Mouse (Mus musculus): Measurements from ENCODE around the gene Kdm1a.

Kdm1a gene

DNA sequence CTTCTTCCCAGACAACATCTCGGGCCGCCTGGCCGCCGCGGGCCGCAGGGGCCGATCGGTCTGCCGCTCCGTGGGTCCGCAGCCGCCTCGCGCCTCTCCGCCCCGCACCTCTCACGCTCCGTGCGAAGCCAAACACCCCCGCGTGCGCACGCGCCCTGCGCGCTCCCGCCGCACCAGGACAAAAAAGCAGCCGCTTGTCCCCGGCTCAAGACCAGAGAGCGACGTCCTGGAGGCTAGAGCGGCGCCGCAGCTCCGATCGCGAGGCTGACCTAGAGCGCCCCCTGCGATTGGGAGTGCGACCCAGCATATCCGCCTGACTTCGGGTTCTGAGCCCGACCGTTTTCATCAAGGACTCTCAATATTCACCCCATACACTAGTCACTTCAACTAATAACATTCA lies at the start of gene Kdm1a:
Kdm1a (minus strand) TSS at position 156 of the 400 bp plus-strand sequence.
- peak; percentile 96 for DNase-seq

DNA sequence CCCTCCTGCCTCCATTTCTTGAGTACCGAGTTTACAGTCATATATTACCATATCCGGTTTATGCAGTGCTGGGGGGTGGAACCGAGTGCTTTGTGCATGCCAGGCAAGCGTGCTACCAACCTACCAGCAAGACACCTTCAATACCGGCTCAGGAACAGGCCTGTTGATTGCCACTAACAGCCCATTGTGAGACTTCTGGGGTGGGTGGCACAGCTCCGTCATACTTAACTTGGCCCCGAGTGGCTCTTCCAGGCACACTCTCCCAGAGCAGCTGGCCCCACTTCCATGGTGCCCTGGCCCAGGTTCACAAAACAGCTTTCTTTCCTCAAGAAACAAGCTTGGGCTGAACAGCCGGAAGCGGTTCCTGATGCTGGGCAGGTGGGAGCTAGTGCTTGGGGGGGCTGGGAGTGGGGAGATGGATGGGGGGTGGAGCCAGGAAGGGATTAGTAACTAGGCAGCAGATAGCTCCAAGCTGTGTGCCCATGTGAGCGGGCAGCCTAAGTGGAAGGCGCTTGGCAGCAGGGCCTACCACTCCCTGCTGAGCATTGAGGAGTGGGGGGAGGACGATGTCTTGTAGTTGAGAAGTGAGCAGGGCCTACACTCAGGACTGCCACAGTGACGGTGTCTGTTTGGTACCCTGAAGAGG lies 49.5 kb upstream of the Kdm1a start:
- DNase-seq = no peak

DNA sequence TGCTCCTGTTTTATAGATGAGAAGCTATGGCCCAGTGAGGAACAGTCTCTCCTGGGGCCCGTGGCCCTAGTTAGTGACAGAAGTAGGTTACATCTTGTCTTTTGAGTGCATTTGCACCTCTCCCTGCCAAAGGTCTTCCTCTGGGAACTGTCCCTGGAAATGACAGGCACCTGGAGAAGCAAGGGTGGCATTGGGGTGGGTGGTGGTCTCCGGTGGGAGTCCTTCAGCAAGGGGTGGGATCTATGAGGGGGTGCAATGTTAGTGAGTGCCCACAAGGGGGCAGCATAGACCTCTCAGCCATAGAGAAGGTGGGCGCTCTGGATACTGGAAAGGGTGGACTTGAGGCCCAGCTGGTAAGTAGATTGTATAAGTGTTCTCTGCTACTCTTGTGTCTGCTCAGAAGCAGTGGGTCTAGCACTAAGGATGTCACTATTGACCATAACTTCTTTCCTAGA lies 48.9 kb upstream of the Kdm1a start:
- DNase-seq = peak; percentile 35

DNA sequence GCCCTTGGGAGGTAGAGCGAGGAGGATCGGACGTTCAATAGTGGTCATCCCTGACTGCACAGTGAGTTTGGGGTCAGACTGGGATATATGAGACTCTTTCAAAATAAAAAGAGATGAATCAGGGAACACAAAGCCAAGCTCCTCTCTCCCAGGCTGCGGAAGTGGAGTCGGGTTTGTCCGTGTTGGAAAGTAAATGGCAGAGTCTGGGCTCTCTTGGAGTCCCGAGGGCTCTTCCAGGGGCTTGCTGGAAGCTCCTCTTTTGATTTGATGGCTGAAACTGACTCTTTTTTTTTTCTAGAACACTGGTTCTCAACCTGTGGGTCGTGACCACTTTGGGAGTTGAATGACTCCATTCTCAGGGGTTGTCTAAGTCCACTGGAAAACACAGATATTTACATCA lies 47.7 kb upstream of the Kdm1a start:
- no peak for DNase-seq

DNA sequence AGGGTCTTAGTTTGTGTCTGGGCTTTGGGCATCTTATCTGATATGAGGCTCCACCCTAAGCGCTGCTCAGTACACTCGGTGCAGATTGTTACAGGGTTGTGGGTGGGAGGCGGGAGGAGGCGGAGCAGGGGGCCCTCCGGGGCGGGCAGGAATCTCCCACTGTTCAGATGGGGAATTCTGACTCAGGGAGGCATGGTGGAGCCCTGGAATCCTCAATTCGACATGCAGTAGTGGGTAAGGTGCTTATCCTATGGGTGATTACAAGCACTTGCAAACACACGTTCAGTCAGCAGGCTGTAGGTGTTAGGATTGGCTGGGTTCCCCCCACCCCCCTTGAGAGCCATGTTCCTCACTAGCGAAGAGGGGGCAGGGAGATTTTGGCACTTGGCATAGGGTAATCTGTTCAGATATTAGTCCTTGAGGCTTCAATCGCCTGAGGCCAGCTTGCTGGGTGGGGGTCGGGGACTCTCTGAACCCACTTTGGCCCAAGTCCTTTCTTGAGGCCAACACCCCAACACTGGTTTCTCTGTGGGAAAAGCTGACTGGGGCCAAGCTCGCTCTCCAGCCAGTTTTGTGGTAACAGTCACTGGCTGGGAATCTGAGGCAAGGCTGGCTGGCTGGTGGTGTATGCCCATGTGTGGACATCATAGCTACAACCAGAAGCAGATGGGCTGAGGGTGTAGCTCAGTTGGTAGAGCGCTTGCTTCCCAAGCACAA lies 47.1 kb upstream of the Kdm1a start:
- no peak for DNase-seq

DNA sequence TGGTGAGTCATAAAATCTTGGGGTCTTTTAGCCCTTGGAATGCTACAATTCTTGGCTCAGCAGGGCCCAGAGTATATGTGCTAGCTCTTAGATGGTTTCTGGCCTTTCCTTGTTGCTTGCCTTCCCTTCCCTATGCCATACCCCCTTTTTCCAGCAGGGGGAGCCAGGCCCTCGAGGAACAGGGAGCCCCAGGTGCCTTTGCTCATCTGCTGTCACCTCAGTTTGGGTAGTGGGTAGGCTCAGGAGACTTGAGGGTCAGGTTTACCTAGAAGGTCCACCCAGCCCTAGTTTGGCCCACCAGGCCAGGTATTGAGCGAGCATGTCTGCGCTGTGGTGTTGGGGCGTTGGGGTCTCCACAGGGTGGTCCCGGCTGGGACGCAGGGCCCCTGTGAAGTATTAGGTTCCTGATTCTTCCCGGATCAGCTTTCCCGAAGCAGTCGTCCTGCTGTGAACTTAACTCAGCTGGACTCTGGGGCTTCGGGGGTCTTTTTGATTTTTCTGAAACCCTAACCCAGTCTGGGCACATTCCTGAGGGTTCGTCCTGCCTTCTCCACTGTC lies 46.5 kb upstream of the Kdm1a start:
- peak; percentile 86 for DNase-seq

DNA sequence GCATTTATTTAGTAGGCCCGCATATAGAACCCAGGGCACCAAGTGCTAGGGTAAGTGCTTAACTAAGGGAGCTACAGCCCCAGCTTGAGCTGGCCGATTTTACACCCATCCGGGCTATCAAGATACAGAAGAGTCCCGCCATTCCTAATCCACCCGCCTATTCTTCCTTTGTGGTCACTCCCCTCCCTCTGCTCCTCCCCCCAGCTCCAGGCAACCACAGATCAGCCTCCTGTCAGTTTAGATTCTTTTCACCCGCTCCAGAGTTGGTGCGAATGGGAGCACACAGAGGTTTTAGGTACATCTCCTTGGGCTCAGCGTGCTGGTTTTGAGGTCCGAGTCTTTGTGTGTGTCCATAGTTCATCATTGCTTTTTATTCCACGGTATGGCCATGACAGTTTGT lies 36.4 kb upstream of the Kdm1a start:
- no peak for DNase-seq

DNA sequence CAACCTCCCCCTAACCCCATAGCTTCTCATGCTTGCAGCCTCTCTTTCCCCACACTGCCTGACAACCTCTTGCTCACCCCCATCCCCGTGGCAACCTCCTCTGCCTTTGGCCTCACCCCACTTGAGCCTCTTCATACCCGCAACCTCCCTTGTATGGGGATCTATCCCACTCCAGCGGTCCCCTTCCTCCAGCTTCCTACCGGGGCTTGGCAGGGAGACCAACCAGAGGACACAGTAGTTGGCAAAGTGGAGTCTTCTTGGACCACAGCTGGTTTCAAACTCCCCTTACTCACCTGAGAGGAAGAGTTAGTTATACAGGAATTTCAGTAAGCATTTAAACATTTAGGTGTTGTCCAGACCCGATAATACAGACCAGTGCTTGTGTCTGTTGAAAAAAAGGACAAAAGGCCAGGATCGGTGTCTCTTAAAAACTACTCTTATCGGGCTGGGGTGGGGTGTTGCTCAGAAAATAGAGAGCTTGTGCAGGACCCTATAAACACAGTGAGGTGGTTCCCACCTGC lies 35.8 kb upstream of the Kdm1a start:
- no peak for DNase-seq

DNA sequence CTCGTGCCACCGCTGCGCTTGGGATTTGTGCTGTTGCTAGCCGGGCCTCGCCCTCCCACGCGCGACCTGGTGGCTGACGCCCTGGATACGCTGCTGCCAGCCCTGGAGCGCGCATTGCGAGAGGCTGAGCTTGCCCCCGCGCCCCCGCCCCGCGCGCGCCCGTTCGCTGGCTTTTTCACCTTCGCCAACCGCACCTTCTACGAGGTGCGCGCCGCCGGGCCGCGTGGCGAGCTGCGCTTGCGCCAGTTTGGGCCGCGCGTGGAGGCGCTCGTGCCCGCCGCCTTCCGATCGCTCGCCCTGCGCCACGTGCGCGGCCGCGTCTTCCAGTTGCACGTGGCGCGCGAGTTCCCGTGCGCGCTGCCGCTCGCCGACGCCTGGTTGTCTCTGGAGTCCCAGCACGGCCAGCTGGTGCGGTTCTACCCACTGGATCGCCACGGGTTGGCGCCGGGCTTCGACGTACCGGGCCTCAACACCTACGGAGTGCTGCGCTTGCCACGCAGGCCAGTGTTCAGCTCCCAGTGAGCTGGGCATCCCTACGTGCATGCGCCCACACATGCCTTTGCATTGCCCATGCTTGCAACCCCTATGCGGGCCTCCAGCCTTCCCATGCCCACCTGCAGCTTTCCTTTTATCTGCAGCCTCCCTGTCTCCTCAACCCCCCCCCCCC lies 35.2 kb upstream of the Kdm1a start:
- DNase-seq = peak; percentile 31

DNA sequence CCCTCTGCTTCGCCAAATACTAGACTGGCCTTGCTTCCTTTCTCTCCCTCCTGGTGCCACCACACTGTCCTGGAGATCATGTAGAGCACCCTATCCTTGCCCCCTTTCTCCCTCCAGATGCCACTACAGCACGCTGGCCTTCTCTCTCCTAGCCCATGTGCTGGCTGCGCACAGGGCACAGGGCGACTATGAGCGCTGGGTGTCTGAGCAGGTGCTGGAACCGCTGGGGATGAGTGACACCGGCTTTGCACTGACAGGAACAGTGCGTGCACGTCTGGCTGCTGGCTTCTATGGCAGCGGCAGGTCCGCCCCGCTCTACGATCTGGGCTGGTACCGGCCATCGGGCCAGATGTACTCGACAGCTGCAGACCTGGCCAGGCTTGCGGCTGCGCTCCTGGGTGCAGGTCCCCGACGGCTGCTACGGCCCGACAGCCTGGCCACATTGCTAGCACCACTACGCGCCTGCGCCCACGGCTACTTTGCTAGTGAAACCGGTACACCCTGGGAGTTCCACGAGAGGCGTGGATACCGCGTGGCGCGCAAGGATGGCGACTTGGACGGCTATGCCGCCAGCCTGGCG lies 34.5 kb upstream of the Kdm1a start:
- DNase-seq = no peak

DNA sequence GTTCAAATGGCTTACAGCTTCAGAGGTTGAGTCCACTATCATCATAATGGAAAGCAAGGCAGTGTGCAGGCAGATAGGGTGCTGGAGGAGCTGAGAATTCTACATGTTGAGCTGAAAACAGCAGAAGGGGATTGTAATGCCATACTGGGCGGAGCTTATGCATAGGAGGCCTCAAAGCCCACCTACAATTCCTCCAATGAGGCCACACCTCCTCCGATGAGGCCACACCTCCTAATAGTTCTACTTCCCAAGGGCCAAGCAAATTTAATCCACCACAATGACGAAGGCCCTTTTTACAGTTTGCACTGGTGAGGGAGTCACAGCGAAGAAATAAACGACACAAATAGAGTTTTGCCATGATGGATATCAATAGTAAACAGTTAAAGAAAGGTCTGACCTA lies 34.0 kb upstream of the Kdm1a start:
- DNase-seq = no peak

DNA sequence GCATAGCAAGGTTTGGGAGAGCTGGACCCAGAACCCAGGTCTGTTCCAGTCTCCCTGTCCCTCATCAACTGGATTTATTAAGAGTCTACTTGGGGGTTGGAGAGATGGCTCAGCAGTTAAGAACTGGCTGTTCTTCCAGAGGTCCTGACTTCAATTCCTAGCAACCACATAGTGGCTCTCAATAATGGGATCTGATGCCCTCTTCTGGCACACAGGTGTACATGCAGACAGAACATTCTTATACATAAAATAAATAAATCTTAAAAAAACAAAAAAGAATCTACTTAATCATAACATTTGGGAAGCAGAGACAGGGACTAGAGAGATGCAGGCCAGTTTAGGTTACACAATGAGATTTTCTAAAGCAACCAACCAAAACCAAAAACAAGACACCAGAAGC lies 33.5 kb upstream of the Kdm1a start:
- no peak for DNase-seq

DNA sequence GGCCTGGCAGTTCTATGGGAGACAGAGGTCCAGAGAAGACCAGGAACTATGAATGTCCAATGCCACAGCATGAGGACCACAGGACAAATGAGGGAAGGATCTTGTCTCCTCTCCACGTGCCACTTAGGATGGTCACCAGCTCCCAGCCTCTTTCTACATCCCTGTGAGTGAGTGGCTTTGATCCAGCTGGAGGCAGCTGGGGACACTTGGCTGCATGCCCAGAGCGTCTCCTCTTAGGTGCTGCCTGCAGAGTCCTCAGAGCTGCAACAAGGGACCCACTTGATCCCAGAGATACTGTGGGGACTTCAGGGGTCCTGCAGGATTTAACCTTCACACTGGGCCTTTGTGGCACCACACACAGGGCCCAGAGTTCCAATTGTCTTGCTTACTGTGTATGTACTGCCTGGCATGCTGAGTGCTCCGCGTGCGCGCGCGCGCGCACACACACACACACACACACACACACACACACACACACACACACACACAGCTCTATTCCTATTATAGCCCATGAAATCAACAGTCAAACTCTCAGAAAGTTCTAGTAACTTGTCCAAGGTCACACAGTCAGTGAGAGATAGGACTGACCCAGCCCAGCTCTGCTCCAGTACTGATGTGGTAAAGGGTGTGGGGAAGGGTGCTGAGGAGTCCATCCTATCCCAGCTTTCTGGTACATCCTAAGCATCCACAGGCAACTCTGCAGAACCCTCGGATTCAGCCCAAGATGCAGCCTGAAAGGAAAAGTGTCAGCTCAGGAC lies 28.9 kb upstream of the Kdm1a start:
- DNase-seq = no peak

DNA sequence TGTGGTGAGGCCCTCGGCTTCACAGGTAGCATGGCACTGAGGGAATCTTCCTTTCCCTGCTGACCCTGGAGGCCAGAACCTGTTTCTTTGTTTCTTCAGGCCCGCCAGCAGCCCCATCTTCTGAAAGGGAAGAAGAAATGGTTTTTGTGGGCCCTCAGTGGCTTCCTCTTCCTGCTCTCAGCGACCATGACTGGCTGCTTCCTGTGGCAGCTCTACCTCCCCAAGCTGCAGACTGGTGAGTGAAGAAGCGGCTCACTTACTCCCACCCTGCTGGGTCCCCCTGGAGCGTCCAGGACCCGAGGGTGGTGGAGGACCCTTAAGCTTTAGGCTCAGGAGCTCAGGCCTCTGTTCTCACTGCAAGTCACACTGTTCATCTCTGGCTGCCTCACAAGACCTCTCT lies 24.1 kb upstream of the Kdm1a start:
- no peak for DNase-seq

DNA sequence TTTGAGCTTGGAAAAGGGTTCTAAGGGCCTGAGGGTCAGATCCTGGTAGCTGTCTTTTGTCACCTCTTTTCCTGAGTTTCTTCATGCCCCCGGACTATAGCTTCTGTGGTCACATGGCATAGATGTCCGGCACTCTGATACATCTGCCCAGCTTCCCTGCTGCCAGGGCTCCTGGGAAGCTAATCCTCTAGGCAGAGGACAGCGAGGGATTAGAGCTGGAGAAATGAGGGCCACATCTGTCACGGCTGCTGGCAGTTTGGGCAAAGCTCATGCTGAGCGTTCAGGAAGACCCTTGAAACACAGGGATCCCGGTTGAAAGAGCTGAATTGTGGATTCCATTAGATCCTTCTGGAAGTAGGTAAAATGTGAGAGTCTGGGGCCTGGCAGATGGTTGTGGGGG lies 19.9 kb upstream of the Kdm1a start, which contains the start of gene Lactbl1:
Lactbl1 (plus strand) TSS at position 234 of the 400 bp plus-strand sequence.
- DNase-seq = no peak

DNA sequence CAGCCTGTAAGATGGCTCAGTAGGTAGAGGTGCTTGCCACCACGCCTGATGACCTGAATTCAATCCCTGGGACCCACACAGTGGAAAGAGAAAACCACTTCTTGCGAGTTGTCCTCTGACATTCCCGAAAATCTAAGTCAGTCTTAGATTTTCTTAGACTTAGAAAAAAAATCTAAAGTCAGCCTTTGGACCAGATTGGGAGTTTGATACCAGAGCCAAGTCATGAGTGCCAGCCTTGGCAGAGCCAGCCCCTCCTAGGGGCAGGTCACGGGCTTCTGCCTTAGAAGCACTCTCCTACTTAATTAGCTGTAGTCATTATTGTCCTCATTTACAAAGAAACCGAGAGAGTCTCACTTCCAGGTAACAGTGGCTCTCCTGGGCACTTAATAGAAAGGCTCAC lies 19.4 kb upstream of the Kdm1a start:
- DNase-seq = no peak

DNA sequence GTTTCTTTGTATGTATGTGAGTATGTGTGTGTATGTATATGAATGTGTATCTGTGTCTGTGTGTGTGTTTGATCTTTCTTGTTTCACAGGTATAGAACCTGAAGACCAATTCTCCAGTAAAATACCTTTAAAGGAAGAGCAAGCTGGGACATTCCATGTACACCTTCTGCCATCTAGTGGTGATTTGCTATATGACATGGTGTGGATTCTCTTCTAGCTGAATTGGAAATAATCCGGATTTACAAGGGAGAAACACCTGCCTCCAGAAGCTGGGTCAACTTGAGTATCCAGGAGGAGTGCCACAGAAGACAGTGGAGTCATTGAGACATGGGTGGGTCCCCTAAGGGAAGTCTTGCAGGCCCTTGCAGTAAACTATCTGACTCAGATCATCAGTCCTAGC lies 18.8 kb upstream of the Kdm1a start:
- peak; percentile 68 for DNase-seq

DNA sequence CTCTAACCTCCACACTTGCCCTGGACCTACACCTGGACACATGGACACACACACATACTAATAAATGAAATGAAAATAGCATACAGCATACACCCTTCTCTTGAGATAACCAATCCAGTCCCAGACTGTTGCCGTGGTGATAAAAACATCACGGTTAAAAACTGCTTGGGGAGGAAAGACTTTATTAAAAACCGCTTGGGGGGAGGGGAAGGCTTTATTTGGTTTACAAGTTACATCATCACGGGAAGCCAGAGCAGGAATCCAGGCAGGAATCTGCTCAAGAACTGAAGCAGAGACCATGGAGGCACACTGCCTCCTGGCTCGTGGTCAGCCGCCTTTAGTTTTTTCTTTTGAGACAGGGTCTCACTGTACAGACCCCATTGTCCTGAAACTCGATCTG lies 11.1 kb upstream of the Kdm1a start:
- DNase-seq = no peak

DNA sequence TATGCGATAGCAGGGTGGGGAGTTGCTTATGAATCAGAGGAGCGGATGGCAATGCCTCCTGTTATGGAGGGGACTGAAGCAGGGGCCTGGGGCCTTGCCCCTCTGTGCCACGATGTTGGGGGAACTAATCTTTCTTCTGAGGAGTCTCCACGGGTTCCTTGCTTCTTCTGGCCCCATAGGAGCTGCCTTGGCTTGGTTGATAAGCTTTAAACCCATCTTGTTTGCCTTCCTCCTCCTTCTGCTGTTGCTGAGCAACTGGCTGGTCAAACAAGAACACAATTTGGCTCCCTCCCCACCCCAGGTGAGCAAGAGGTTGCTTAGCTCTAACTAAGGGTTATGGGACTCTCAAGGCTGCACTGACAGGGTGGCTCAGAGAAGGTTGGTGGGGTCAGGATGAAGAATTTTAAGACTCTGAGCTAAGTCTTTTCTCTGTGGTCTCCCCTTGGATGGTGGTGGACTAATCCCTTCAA lies 7.9 kb upstream of the Kdm1a start, which contains the start of gene Tex46:
Tex46 (plus strand) TSS at position 51 of the 470 bp plus-strand sequence.
- DNase-seq = no peak

DNA sequence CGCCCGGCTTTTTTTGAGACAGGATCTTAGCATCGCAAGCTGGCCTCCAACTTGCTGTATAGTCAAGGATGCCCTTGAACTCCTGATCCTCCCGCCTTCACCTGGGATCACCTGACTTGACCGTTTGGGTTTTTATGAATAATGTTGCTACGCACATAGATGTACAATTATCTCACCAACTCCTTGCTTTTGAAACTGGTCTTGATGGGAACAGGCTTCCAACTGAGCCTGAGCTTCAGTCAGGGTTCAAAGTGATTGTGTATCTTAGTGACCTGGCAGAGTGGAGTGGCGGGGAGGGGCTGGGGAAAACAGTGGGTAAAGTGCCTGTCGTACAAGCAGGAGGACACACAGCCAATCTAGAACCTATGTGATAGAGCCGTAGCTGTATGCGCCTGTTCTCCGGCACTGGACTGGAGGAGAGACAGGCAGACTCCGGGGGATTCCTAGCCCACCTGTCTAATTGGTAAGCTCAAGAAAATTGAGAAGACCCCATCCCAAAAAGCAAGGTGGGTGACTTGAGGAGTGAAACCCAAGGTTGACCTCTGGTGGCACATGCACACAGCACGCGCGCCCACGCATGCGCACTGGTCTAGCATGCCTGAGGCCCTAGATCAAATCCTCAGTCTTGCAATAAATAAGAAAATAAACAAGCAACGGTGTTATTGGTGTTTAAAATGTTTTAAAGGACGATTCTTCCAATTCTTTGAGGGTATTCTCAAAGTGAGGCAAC lies 3.4 kb upstream of the Kdm1a start:
- DNase-seq = no peak

DNA sequence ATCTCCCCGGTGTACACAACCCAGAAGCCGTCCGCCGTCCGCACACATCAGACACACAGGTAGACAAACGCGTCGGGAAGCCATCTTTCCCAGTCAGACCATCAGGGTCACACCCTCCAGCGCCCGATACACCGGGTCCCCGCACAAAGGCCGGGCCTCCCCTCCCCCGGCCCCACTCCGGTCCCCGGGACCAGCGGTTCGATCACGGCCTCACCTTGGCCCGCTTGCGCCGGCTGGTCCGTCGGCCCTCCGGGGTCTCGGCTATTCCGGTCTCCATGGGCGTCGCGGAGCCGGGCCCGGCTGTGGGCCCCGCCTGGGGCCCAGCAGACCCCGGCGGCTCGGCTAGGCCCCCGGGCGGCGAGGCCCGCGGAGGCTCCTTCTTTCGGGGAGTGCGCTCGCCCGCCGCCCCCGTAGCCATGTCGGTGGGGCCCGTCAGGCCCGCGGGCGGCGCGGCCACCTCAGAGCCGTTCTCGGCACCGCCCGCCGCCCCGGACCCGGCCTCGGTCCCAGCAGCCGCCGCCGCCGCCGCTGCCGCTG lies 437 bp downstream of the Kdm1a start:
- peak; percentile 38 for DNase-seq
